Comparison of ENCODE assay signal across 14 mouse cellular contexts in the genomic region with DNA sequence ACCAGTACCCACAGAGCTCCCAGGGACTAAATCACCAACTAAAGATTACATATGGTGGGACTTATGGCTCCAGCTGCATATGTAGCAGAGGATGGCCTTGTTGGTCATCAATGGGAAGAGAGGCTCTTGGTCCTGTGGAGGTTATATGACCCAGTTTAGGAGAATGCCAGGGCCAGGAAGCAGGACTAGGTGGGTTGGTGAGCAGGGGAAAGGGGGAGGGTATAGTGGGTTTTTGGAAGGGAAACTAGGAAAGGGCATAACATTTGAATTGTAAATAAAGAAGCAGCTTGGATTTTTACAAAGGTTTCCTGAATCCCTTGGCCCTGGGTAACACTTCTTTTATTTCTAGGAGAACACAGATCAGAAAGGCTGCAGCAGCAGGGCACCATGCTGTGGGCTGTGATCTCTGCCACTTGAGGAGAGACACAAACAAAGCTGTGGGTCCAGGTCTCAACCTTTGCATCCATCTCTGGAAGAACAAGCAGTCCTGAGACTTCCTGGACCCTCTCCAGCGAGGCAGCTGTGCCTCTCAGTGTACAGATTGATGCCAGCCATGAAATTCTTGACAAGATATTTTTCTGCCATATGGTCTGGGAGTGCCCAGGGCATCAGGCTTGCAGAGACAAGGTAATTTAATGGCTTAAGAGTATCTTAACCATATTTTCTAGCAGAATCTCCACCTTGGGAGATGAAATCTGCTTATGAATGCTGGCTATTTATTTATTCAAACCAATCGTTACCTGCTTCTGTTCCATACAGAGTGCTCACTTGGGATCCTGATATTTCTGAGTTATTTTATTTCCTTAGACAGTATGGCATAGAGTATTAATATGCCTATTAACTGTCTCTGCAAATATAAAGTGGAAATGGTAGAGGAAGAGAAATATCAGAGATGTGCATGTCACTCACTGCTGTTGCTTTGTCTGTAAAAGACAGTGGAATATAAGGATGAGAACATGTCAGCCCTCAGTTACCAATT.
A peak's percentile ranks its signal among the peaks of the same experiment; 100 is the strongest.
DNase-seq lines count a peak whose midpoint lies in the region; ATAC-seq and TF ChIP-seq lines count a peak whose summit lies in the region.
"Had no signal": no experiment of that assay in that cellular context is flagged by ENCODE, and none has a peak within 500 bp of the region (broad histone marks: within the 10 kb centered on the region; RNA-seq: fewer than 3 reads in every experiment).

No protein-coding gene starts in this region.

- intact Hi-C loops in left cerebral cortex, postnatal 4 days (cut with DNase I): no loop called here

- no peak for TF ChIP-seq CTCF in lung, adult 2 months (IDR thresholded peaks at IDR 0.05; ENCODE audit: insufficient read depth, low read length)

- no peak for TF ChIP-seq POLR2A in lung, adult 2 months (IDR thresholded peaks at IDR 0.05; ENCODE audit: borderline replicate concordance, extremely low read depth, low read depth, low read length)

- 39% methylated on average over 2 of the region's 2 CpGs for WGBS in hindbrain, embryonic 15.5 days
- 52% methylated on average over 2 of the region's 2 CpGs for WGBS in lung, adult 2 months

- no peaks in the 10 kb centered on the region for H3K9me3 ChIP-seq in hindbrain, embryonic 15.5 days

- no peak overlapping the region for H3K4me3 ChIP-seq in hindbrain, embryonic 15.5 days
- no peak overlapping the region for H3K4me3 ChIP-seq in lung, adult 2 months (replicated peaks; ENCODE audit: extremely low read depth, low read depth, low read length)
- H3K4me3 ChIP-seq: heart, embryonic 12.5 days had no signal

- no peak overlapping the region for H3K9ac ChIP-seq in hindbrain, embryonic 15.5 days
- H3K9ac ChIP-seq: heart, embryonic 12.5 days had no signal

- H3K36me3 ChIP-seq in hindbrain, embryonic 15.5 days: no peaks in the 10 kb centered on the region
- H3K36me3 ChIP-seq: heart, embryonic 12.5 days had no signal

- peak; percentile 90 for DNase-seq in left cerebral cortex, postnatal 4 days
- DNase-seq in left cerebral cortex, adult 18-20 months (ENCODE audit: low spot score in 2 of 2): no peak
- peak; percentile 92 for DNase-seq in cerebellum, adult 9-10 months
- DNase-seq in spleen, postnatal 10 days (ENCODE audit: low spot score in 2 of 2): no peak
- DNase-seq in lung, adult 2 months: no peak
- DNase-seq: heart, postnatal 4 days; kidney, adult 11 months; kidney, postnatal 36 days; liver; lung, adult 18-20 months had no signal

- H3K4me1 ChIP-seq in hindbrain, embryonic 15.5 days (replicated peaks): no peaks in the 10 kb centered on the region
- no peaks in the 10 kb centered on the region for H3K4me1 ChIP-seq in lung, adult 2 months (ENCODE audit: control insufficient read depth, insufficient read depth, low read length)
- H3K4me1 ChIP-seq: heart, embryonic 12.5 days had no signal

- peak overlapping the region; percentile 25; the same call in 1 of the 2 replicates for H3K27ac ChIP-seq in hindbrain, embryonic 15.5 days (replicated peaks)
- H3K27ac ChIP-seq: macrophage had no signal

- H3K27me3 ChIP-seq in hindbrain, embryonic 15.5 days: no peaks in the 10 kb centered on the region
- H3K27me3 ChIP-seq: heart, embryonic 12.5 days had no signal

- H3K4me2 ChIP-seq in hindbrain, embryonic 15.5 days: no peak overlapping the region
- H3K4me2 ChIP-seq: heart, embryonic 12.5 days had no signal

- peak; percentile 92 for ATAC-seq in cerebellum, adult (ENCODE audit: insufficient number of reproducible peaks, low FRiP score, low TSS enrichment)
- peak; percentile 89 for ATAC-seq in hindbrain, embryonic 15.5 days (ENCODE audit: low FRiP score, low read depth)

Comparison
In these comparisons a context has a peak if more than half of its experiments do, and no peak if none do; other contexts are left out.
1. DNase-seq: peak in left cerebral cortex, postnatal 4 days (single experiment) and cerebellum, adult 9-10 months (single experiment); none in left cerebral cortex, adult 18-20 months (0 of 2), spleen, postnatal 10 days (0 of 2) and lung, adult 2 months (single experiment).